23 mouse cellular contexts compared by ENCODE assay signal in genomic region chr1:90834701-90835100, GRCm38 (mm10). TPM values are rescaled to one million over a fixed set of nuclear protein-coding genes. Genes with fewer than 3 reads are reported as not detected.
A peak's percentile ranks its signal among the peaks of the same experiment; 100 is the strongest.
DNase-seq lines count a peak whose midpoint lies in the region; ATAC-seq and TF ChIP-seq lines count a peak whose summit lies in the region.
"Had no signal": no experiment of that assay in that cellular context is flagged by ENCODE, and none has a peak within 500 bp of the region (broad histone marks: within the 10 kb centered on the region; RNA-seq: fewer than 3 reads in every experiment).

No protein-coding gene starts in this region.

- WGBS in limb, embryonic 14.5 days: 30% methylated on average over 6 of the region's 6 CpGs
- WGBS in limb, embryonic 10.5 days: 59% methylated on average over 6 of the region's 6 CpGs
- 42% methylated on average over 6 of the region's 6 CpGs for WGBS in embryonic facial prominence, embryonic 15.5 days
- 49% methylated on average over 6 of the region's 6 CpGs for WGBS in stomach, postnatal 0 days

- H3K9me3 ChIP-seq in limb, embryonic 14.5 days (ENCODE audit: control insufficient read depth, low read length): no peaks in the 10 kb centered on the region
- no peaks in the 10 kb centered on the region for H3K9me3 ChIP-seq in limb, embryonic 10.5 days (replicated peaks)
- no peaks in the 10 kb centered on the region for H3K9me3 ChIP-seq in embryonic facial prominence, embryonic 15.5 days (replicated peaks)
- H3K9me3 ChIP-seq in stomach, postnatal 0 days (ENCODE audit: control insufficient read depth, low read length): no peaks in the 10 kb centered on the region
- H3K9me3 ChIP-seq: forebrain, embryonic 15.5 days; hindbrain, embryonic 10.5 days; intestine, embryonic 15.5 days; limb, embryonic 12.5 days; liver, embryonic 13.5 days had no signal

- H3K79me2 ChIP-seq in C2C12 (ENCODE audit: control insufficient read depth, insufficient read depth): peaks cover 90% of the 10 kb centered on the region

- H3K4me3 ChIP-seq in limb, embryonic 14.5 days (replicated peaks; ENCODE audit: low read length): no peak overlapping the region
- H3K4me3 ChIP-seq in limb, embryonic 10.5 days: no peak overlapping the region
- H3K4me3 ChIP-seq in C2C12 (ENCODE audit: insufficient read depth, poor library complexity, severe bottlenecking): no peak overlapping the region
- no peak overlapping the region for H3K4me3 ChIP-seq in embryonic facial prominence, embryonic 15.5 days (replicated peaks)
- H3K4me3 ChIP-seq in stomach, postnatal 0 days (ENCODE audit: low read depth, low read length): no peak overlapping the region
- H3K4me3 ChIP-seq: erythroblast, embryonic 14.5 days; forebrain, embryonic 15.5 days; hindbrain, embryonic 10.5 days; intestine, embryonic 15.5 days; limb, embryonic 12.5 days; liver, embryonic 13.5 days had no signal

- no peak for TF ChIP-seq CTCF in C2C12 (IDR thresholded peaks at IDR 0.05; ENCODE audit: control insufficient read depth, insufficient read depth, insufficient read length)
- TF ChIP-seq CTCF in stomach, postnatal 0 days (IDR thresholded peaks at IDR 0.05; ENCODE audit: low read depth): no peak

- no peak overlapping the region for H3K4me2 ChIP-seq in limb, embryonic 14.5 days (replicated peaks; ENCODE audit: low read depth, low read length, severe bottlenecking)
- no peak overlapping the region for H3K4me2 ChIP-seq in embryonic facial prominence, embryonic 15.5 days (replicated peaks)
- H3K4me2 ChIP-seq in stomach, postnatal 0 days (replicated peaks; ENCODE audit: low read depth): no peak overlapping the region
- H3K4me2 ChIP-seq: forebrain, embryonic 15.5 days; heart, embryonic 11.5 days; intestine, embryonic 15.5 days; limb, embryonic 12.5 days; liver, embryonic 13.5 days had no signal

- DNase-seq in limb, embryonic 14.5 days (ENCODE audit: low spot score): no peak
- DNase-seq in limb, embryonic 10.5 days (ENCODE audit: low spot score): no peak
- DNase-seq in stomach, postnatal 0 days (ENCODE audit: low spot score): no peak
- no peak for DNase-seq in cerebellum, postnatal 10 days
- no peak for DNase-seq in cerebellum, postnatal 36 days
- DNase-seq: cerebellum, adult 2 months; gastrocnemius, postnatal 10 days; kidney, adult 8-10 months; kidney, postnatal 14 days; liver, embryonic 13.5 days; lung, adult 2 months; lung, postnatal 36 days; thymus, postnatal 14 days had no signal

- H3K27ac ChIP-seq in limb, embryonic 14.5 days (replicated peaks; ENCODE audit: low read depth, low read length): no peak overlapping the region
- no peak overlapping the region; the same call in 1 of the 2 replicates for H3K27ac ChIP-seq in limb, embryonic 10.5 days
- H3K27ac ChIP-seq in embryonic facial prominence, embryonic 15.5 days (replicated peaks): peak overlapping the region; percentile 85; the same call in 1 of the 2 replicates
- H3K27ac ChIP-seq in stomach, postnatal 0 days (replicated peaks): no peak overlapping the region
- H3K27ac ChIP-seq: forebrain, embryonic 15.5 days; hindbrain, embryonic 10.5 days; intestine, embryonic 15.5 days; liver, embryonic 13.5 days had no signal

- no peak for TF ChIP-seq POLR2A in limb, embryonic 14.5 days (IDR thresholded peaks at IDR 0.05; ENCODE audit: borderline replicate concordance, extremely low read depth, insufficient read depth, insufficient read length)

- TF ChIP-seq EP300 in stomach, postnatal 0 days (optimal IDR thresholded peaks at IDR 0.05): no peak

- H3K79me3 ChIP-seq in C2C12 (ENCODE audit: low read depth): peaks cover 56% of the 10 kb centered on the region

- peaks cover 3% of the 10 kb centered on the region; the same call in 1 of the 2 replicates for H3K36me3 ChIP-seq in limb, embryonic 14.5 days (ENCODE audit: control insufficient read depth, insufficient read depth, low read length)
- no peaks in the 10 kb centered on the region for H3K36me3 ChIP-seq in limb, embryonic 10.5 days
- H3K36me3 ChIP-seq in C2C12 (ENCODE audit: control insufficient read depth, insufficient read depth): no peaks in the 10 kb centered on the region
- H3K36me3 ChIP-seq in embryonic facial prominence, embryonic 15.5 days: peaks cover 3% of the 10 kb centered on the region
- H3K36me3 ChIP-seq in stomach, postnatal 0 days (ENCODE audit: control insufficient read depth, insufficient read depth, low read length): no peaks in the 10 kb centered on the region
- H3K36me3 ChIP-seq: forebrain, embryonic 15.5 days; hindbrain, embryonic 10.5 days; intestine, embryonic 15.5 days; limb, embryonic 12.5 days; liver, embryonic 13.5 days had no signal

- ATAC-seq in limb, embryonic 14.5 days (ENCODE audit: low FRiP score, low read depth): peak; percentile 42; the same call in 1 of the 2 replicates
- 0 out of 2 replicates have a peak, but pooled peaks have one; percentile 37 for ATAC-seq in embryonic facial prominence, embryonic 15.5 days (ENCODE audit: insufficient number of reproducible peaks, low FRiP score, low TSS enrichment, low read depth)
- ATAC-seq in stomach, postnatal 0 days (ENCODE audit: low FRiP score, low TSS enrichment): peak; percentile 80
- ATAC-seq: forebrain, embryonic 15.5 days; hindbrain, embryonic 16.5 days; intestine, embryonic 15.5 days; midbrain, embryonic 16.5 days had no signal

- H3K4me1 ChIP-seq in limb, embryonic 14.5 days (ENCODE audit: control insufficient read depth, insufficient read depth, low read length): peaks cover 59% of the 10 kb centered on the region
- peaks cover 46% of the 10 kb centered on the region for H3K4me1 ChIP-seq in limb, embryonic 10.5 days
- H3K4me1 ChIP-seq in embryonic facial prominence, embryonic 15.5 days: peaks cover 56% of the 10 kb centered on the region
- H3K4me1 ChIP-seq in stomach, postnatal 0 days (replicated peaks; ENCODE audit: control insufficient read depth, insufficient read depth): peaks cover 3% of the 10 kb centered on the region
- H3K4me1 ChIP-seq: liver, embryonic 13.5 days had no signal

- H3ac ChIP-seq in C2C12 (ENCODE audit: control insufficient read depth, insufficient read length, low read depth): peak overlapping the region; percentile 30

- H3K27me3 ChIP-seq in limb, embryonic 14.5 days (ENCODE audit: control insufficient read depth, insufficient read depth, low read length): no peaks in the 10 kb centered on the region
- no peaks in the 10 kb centered on the region for H3K27me3 ChIP-seq in limb, embryonic 10.5 days (ENCODE audit: low read depth, poor library complexity, severe bottlenecking)
- no peaks in the 10 kb centered on the region for H3K27me3 ChIP-seq in C2C12 (ENCODE audit: control insufficient read depth, insufficient read depth, insufficient read length)
- no peaks in the 10 kb centered on the region for H3K27me3 ChIP-seq in embryonic facial prominence, embryonic 15.5 days
- no peaks in the 10 kb centered on the region for H3K27me3 ChIP-seq in stomach, postnatal 0 days (ENCODE audit: control insufficient read depth, insufficient read depth, low read length)
- H3K27me3 ChIP-seq: forebrain, embryonic 15.5 days; intestine, embryonic 15.5 days; limb, embryonic 12.5 days; liver, embryonic 13.5 days had no signal

- H3K9ac ChIP-seq in limb, embryonic 14.5 days (ENCODE audit: low read depth, low read length, severe bottlenecking): no peak overlapping the region
- H3K9ac ChIP-seq in embryonic facial prominence, embryonic 15.5 days: no peak overlapping the region
- H3K9ac ChIP-seq in stomach, postnatal 0 days (ENCODE audit: low read length): no peak overlapping the region
- H3K9ac ChIP-seq: forebrain, embryonic 15.5 days; intestine, embryonic 15.5 days; limb, embryonic 12.5 days; liver, embryonic 13.5 days had no signal

TF ChIP-seq in C2C12, 6 proteins besides CTCF, POLR2A, EP300 and RAD21:
- TF ChIP-seq MYOG (IDR thresholded peaks at IDR 0.05; ENCODE audit: control insufficient read depth, extremely low read depth, insufficient read length): no peak
- peak; percentile 98 for TF ChIP-seq FOSL1 (IDR thresholded peaks at IDR 0.05; ENCODE audit: insufficient read depth, low read length, poor library complexity, severe bottlenecking)
- peak; percentile 61 for TF ChIP-seq MYOD1 (IDR thresholded peaks at IDR 0.05; ENCODE audit: control insufficient read depth, insufficient read length, low read depth)
- peak; percentile 86 for TF ChIP-seq CEBPB (IDR thresholded peaks at IDR 0.05; ENCODE audit: low read depth)
- TF ChIP-seq MAX (IDR thresholded peaks at IDR 0.05): peak; percentile 91
- TF ChIP-seq USF1 (IDR thresholded peaks at IDR 0.05; ENCODE audit: low read depth): peak; percentile 58
TF ChIP-seq in C2C12: peak in this region for 5.

RNA-seq across cellular contexts. Expression of gene Col6a3, which starts 9.1 kb away (rescaled TPM):
- polyA plus RNA-seq in limb, embryonic 14.5 days (2012; rRNA removed): 291 and 326 TPM in 2 replicates
- polyA plus RNA-seq in limb, embryonic 14.5 days (2014; fragmentation: Nextera tagmentation; extraction: Ambion mirVana): 204 and 224 TPM in 2 replicates
- 2.8 and 5.6 TPM in 2 replicates for polyA plus RNA-seq in limb, embryonic 10.5 days (2016; fragmentation: Nextera tagmentation; extraction: Ambion mirVana)
- 38.6 TPM for polyA plus RNA-seq in C2C12 (2012; fragmentation: generic; extraction: Trizol)
- polyA plus RNA-seq in embryonic facial prominence, embryonic 15.5 days (2015; fragmentation: Nextera tagmentation; extraction: Ambion mirVana): 204 and 259 TPM in 2 replicates
- 56.9 and 60.5 TPM in 2 replicates for polyA plus RNA-seq in stomach, postnatal 0 days (2015; fragmentation: Nextera tagmentation; extraction: Ambion mirVana)
